Mouse (Mus musculus): ENCODE results near the gene Nptn. TPM values are rescaled to one million over a fixed set of nuclear protein-coding genes. Genes with fewer than 3 reads are reported as not detected.
A peak's percentile ranks its signal among the peaks of the same experiment; 100 is the strongest.

Gene Nptn
- polyA plus RNA-seq (2015; fragmentation: Nextera tagmentation; extraction: Ambion mirVana) = 145 and 153 TPM in 2 replicates

DNA sequence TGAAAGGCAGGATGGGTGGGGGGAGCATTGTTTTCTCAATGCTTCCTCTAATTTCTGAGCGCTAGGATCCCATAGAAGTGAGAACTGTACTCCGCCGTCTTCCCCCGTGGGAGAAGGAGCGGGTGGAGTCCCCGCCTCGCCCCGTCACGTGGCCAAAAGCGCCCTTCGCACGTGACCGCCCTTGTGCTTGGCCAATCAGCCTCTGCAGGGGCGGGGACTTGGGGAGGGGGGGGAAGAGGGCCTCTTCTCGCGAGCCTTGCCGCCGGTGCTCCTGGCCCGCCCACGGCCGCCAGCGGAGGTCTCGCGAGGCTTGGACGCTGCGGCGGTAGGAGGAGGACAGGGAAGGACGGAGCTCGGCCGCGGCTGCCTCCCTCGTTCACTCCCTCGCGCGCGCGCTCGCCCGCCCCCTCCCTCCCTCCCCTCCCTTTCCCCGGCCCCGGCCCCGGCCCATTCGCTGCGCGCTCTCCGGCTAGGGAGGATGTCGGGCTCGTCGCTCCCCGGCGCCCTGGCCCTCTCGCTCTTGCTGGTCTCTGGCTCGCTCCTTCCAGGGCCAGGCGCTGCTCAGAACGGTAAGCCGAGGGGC lies at the start of gene Nptn:
Nptn (plus strand) TSS at position 283 of the 583 bp plus-strand sequence.
- H3K9me3 ChIP-seq (ENCODE audit: control insufficient read depth) = no peaks in the 10 kb centered on the region
- no peak for TF ChIP-seq CTCF (IDR thresholded peaks at IDR 0.05; ENCODE audit: low read depth)
- no peaks in the 10 kb centered on the region for H3K27me3 ChIP-seq (replicated peaks; ENCODE audit: control insufficient read depth, insufficient read depth, low read length)
- H3K4me1 ChIP-seq (replicated peaks; ENCODE audit: control insufficient read depth, insufficient read depth, low read length) = 0 out of 2 replicates have a peak, but pooled peaks cover 5% of the 10 kb centered on the region
- no peaks in the 10 kb centered on the region for H3K36me3 ChIP-seq (ENCODE audit: control insufficient read depth, insufficient read depth)
- H3K27ac ChIP-seq (ENCODE audit: low read depth, low read length) = peak within 1 kb of the TSS; percentile 96
- H3K4me3 ChIP-seq (ENCODE audit: low read depth, low read length) = peak within 1 kb of the TSS; percentile 90
- H3K9ac ChIP-seq (ENCODE audit: low read depth, low read length) = peak within 1 kb of the TSS; percentile 98
- under 1% methylated on average over 52 of the region's 56 CpGs for WGBS
- H3K4me2 ChIP-seq (replicated peaks; ENCODE audit: low read depth) = peak within 1 kb of the TSS; percentile 83
- ATAC-seq = peak; percentile 99

DNA sequence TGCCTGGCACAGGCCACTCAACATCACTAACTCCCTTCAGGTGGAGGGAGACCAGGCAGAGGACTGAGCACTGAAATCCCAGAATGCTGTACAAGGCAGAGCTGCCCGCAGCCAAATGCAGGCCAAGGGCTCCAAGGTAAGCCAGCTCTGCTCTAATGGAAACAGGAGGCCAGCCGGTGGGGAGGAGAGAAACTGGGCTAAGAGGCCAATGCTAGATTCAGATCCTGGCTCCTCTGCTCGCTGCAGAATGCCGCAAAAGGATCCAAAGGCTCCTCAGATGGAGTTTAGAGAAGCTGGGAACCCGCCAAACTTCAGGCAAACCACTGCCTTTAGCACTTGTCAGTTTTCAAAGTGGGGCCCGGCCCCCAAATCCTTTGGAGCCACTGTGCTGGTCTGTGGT lies 48.7 kb upstream of the Nptn start:
- no peaks in the 10 kb centered on the region for H3K9me3 ChIP-seq (ENCODE audit: control insufficient read depth)
- no peaks in the 10 kb centered on the region for H3K27me3 ChIP-seq (replicated peaks; ENCODE audit: control insufficient read depth, insufficient read depth, low read length)
- H3K27ac ChIP-seq (ENCODE audit: low read depth, low read length) = no peak overlapping the region
- ATAC-seq = no peak
- H3K4me2 ChIP-seq (replicated peaks; ENCODE audit: low read depth) = no peak overlapping the region
- TF ChIP-seq CTCF (IDR thresholded peaks at IDR 0.05; ENCODE audit: low read depth) = no peak
- H3K4me1 ChIP-seq (replicated peaks; ENCODE audit: control insufficient read depth, insufficient read depth, low read length) = no peaks in the 10 kb centered on the region
- no peak overlapping the region for H3K4me3 ChIP-seq (ENCODE audit: low read depth, low read length)
- WGBS = 94% methylated on average over 6 of the region's 6 CpGs
- H3K9ac ChIP-seq (ENCODE audit: low read depth, low read length) = no peak overlapping the region
- H3K36me3 ChIP-seq (ENCODE audit: control insufficient read depth, insufficient read depth) = no peaks in the 10 kb centered on the region

DNA sequence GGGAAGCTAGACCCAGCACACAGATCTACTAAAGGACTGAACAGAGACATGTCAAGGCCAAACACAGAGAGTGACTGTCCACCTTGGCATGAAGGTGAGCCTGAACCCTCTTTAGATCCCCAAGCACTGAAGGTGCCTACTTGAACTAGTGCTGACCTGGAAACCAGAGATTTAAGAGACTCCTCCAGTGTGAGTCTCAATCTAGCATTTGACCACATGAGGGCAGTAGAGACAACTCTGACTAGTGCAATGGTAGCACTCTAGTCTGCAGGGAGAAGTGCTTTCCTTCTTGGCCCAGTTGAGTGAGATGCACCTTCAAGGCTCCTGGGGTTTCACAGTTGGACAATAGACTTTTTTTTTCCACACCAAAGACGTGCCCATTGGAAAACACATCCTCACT lies 47.3 kb upstream of the Nptn start:
- no peak for ATAC-seq
- no peak overlapping the region for H3K9ac ChIP-seq (ENCODE audit: low read depth, low read length)
- H3K36me3 ChIP-seq (ENCODE audit: control insufficient read depth, insufficient read depth) = no peaks in the 10 kb centered on the region
- H3K4me3 ChIP-seq (ENCODE audit: low read depth, low read length) = no peak overlapping the region
- 56% methylated on average over 1 of the region's 1 CpGs for WGBS
- no peak overlapping the region for H3K4me2 ChIP-seq (replicated peaks; ENCODE audit: low read depth)
- no peak overlapping the region for H3K27ac ChIP-seq (ENCODE audit: low read depth, low read length)
- H3K27me3 ChIP-seq (replicated peaks; ENCODE audit: control insufficient read depth, insufficient read depth, low read length) = no peaks in the 10 kb centered on the region
- H3K9me3 ChIP-seq (ENCODE audit: control insufficient read depth) = no peaks in the 10 kb centered on the region
- TF ChIP-seq CTCF (IDR thresholded peaks at IDR 0.05; ENCODE audit: low read depth) = peak; percentile 88
- H3K4me1 ChIP-seq (replicated peaks; ENCODE audit: control insufficient read depth, insufficient read depth, low read length) = no peaks in the 10 kb centered on the region

DNA sequence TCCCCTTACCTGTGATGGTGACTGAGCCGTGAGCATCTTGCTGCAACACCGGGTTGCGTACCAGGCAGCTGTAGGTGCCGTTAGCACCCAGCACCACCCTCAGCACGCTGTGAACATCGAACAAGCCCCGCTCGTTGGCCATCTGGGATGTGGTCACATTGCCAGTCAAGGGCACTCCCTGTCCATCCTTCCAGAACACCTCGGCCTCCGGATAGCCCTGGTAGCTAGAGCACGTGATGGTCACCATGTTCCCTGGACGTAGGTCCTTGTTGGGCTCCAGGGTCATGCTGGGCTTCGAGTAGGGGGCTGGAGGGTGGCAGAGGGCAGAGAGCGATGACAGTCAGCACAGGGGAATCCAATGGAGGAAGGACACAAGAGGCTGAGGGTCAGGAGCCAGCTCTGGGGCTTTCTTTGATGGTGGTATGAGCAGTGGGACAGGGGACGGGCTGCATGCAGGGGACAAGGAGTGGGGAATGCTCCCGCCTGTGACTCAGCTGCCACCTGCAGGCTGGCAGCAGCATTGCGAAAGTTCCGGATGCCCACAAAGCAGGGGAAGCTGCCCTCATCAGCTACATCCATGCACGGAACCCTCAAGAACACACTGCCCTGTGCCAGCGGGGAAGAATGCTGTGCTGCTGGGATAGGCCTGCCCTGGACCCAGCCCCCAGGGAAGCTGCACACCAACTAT lies 46.4 kb upstream of the Nptn start:
- no peak overlapping the region for H3K9ac ChIP-seq (ENCODE audit: low read depth, low read length)
- H3K27ac ChIP-seq (ENCODE audit: low read depth, low read length) = no peak overlapping the region
- no peaks in the 10 kb centered on the region for H3K27me3 ChIP-seq (replicated peaks; ENCODE audit: control insufficient read depth, insufficient read depth, low read length)
- H3K4me1 ChIP-seq (replicated peaks; ENCODE audit: control insufficient read depth, insufficient read depth, low read length) = no peaks in the 10 kb centered on the region
- 81% methylated on average over 20 of the region's 20 CpGs for WGBS
- no peaks in the 10 kb centered on the region for H3K36me3 ChIP-seq (ENCODE audit: control insufficient read depth, insufficient read depth)
- peak; percentile 75 for TF ChIP-seq CTCF (IDR thresholded peaks at IDR 0.05; ENCODE audit: low read depth)
- no peak overlapping the region for H3K4me2 ChIP-seq (replicated peaks; ENCODE audit: low read depth)
- H3K4me3 ChIP-seq (ENCODE audit: low read depth, low read length) = no peak overlapping the region
- ATAC-seq = no peak
- H3K9me3 ChIP-seq (ENCODE audit: control insufficient read depth) = no peaks in the 10 kb centered on the region

DNA sequence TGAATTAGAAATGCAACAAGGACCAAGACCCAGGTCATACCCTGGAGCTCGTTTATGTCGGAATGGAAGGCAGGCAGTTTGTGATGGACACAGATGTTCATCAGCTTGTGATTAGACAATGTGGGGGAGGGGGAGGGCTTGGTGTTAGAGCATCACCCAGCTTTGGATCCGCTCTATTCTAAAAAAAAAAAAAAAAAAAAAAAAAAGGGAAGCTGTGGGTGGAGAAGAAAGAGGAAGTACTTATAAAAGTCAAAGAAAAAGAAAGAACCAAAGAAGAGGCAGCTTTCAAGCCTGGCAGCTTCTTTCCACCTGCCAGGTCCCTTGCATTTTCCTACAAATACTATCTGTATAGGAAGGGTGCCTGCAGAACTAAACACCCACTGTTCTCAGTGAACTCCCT lies 44.3 kb upstream of the Nptn start:
- H3K9ac ChIP-seq (ENCODE audit: low read depth, low read length) = no peak overlapping the region
- H3K4me1 ChIP-seq (replicated peaks; ENCODE audit: control insufficient read depth, insufficient read depth, low read length) = no peaks in the 10 kb centered on the region
- H3K4me2 ChIP-seq (replicated peaks; ENCODE audit: low read depth) = no peak overlapping the region
- no peak overlapping the region for H3K4me3 ChIP-seq (ENCODE audit: low read depth, low read length)
- H3K9me3 ChIP-seq (ENCODE audit: control insufficient read depth) = no peaks in the 10 kb centered on the region
- TF ChIP-seq CTCF (IDR thresholded peaks at IDR 0.05; ENCODE audit: low read depth) = no peak
- no peaks in the 10 kb centered on the region for H3K27me3 ChIP-seq (replicated peaks; ENCODE audit: control insufficient read depth, insufficient read depth, low read length)
- no peaks in the 10 kb centered on the region for H3K36me3 ChIP-seq (ENCODE audit: control insufficient read depth, insufficient read depth)
- 85% methylated on average over 3 of the region's 3 CpGs for WGBS
- no peak for ATAC-seq
- no peak overlapping the region for H3K27ac ChIP-seq (ENCODE audit: low read depth, low read length)

DNA sequence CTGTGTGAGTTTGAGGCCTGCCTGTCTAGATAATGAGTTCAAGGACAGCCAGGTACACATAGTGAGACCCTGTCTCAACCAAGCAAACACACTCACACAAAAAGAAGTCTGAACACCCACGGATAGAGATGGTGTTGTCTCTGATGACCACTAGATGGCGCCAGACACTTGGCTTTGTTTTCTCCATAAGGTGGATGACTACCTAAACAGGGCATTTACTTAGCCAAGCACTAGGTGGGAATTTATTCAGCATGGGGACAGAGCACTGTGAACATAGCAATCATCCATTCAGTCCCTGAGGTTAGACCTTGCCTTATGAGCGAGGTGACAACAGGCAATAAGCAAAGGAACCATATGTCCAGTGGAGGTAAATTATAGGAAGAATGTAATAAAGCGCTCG lies 42.2 kb upstream of the Nptn start:
- Histone ChIP-seq H3K9ac (ENCODE audit: low read depth, low read length) (no peak overlapping the region), H3K27me3 (replicated peaks; ENCODE audit: control insufficient read depth, insufficient read depth, low read length) (no peaks in the 10 kb centered on the region), H3K9me3 (ENCODE audit: control insufficient read depth) (no peaks in the 10 kb centered on the region), H3K36me3 (ENCODE audit: control insufficient read depth, insufficient read depth) (no peaks in the 10 kb centered on the region), H3K27ac (ENCODE audit: low read depth, low read length) (no peak overlapping the region), H3K4me1 (replicated peaks; ENCODE audit: control insufficient read depth, insufficient read depth, low read length) (no peaks in the 10 kb centered on the region), H3K4me3 (ENCODE audit: low read depth, low read length) (no peak overlapping the region), H3K4me2 (replicated peaks; ENCODE audit: low read depth) (no peak overlapping the region)
- ATAC-seq = no peak
- WGBS = 45% methylated on average over 5 of the region's 5 CpGs
- peak; percentile 99 for TF ChIP-seq CTCF (IDR thresholded peaks at IDR 0.05; ENCODE audit: low read depth)

Data from intestine, postnatal 0 days (tissue).